Mouse (Mus musculus) gonadal fat pad, adult 2 months (tissue): ENCODE measurements around the gene Ptpn9. TPM values are rescaled to one million over a fixed set of nuclear protein-coding genes. Genes with fewer than 3 reads are reported as not detected.

Experiments
- polyA plus RNA-seq: library from polyadenylated mRNA; depleted of rRNA; stranded (reverse); fragments of >200 nt; gene quantifications from 2 replicates; pipeline ENCODE4 v1.2.3, GENCODE M21; 2012; rRNA removed

The Ptpn9 gene
- polyA plus RNA-seq, 1 experiment = 33.6 TPM

Other genes starting within 250 kb of the Ptpn9 start
- gene Lingo1, start 198.5 kb upstream of the Ptpn9 start, polyA plus RNA-seq = 153 and 268 TPM in 2 replicates
- gene Odf3l1, start 130.2 kb upstream of the Ptpn9 start, polyA plus RNA-seq = 10.4 and 22.7 TPM in 2 replicates
- gene Cspg4, start 129.9 kb upstream of the Ptpn9 start, polyA plus RNA-seq = 19.1 and 21.0 TPM in 2 replicates
- gene Snx33, start 66.6 kb upstream of the Ptpn9 start, polyA plus RNA-seq = 14.4 and 17.4 TPM in 2 replicates
- 160 and 184 TPM in 2 replicates for gene Imp3, start 57.4 kb upstream of the Ptpn9 start, polyA plus RNA-seq
- 5.3 and 8.5 TPM in 2 replicates for gene Snupn, start 44.0 kb upstream of the Ptpn9 start, polyA plus RNA-seq
- gene Sin3a, start 77.1 kb downstream of the Ptpn9 start, polyA plus RNA-seq = 65.9 and 79.2 TPM in 2 replicates
- gene Man2c1, start 135.8 kb downstream of the Ptpn9 start, polyA plus RNA-seq = 182 and 217 TPM in 2 replicates
- gene Neil1, start 153.4 kb downstream of the Ptpn9 start, polyA plus RNA-seq = 9.4 and 9.9 TPM in 2 replicates
- gene Commd4, start 163.4 kb downstream of the Ptpn9 start, polyA plus RNA-seq = 139 and 197 TPM in 2 replicates
- gene Trcg1, start 241.6 kb downstream of the Ptpn9 start, polyA plus RNA-seq = not detected in 2 replicates